Mouse (Mus musculus) testis, postnatal 14 days (tissue): ENCODE data around the gene Vamp4.

Source experiments
- DNase-seq: peaks from one replicate; pipeline ENCODE4 v3.0.0; 2021; ENCODE audit warnings: low spot score

Vamp4 gene

DNA sequence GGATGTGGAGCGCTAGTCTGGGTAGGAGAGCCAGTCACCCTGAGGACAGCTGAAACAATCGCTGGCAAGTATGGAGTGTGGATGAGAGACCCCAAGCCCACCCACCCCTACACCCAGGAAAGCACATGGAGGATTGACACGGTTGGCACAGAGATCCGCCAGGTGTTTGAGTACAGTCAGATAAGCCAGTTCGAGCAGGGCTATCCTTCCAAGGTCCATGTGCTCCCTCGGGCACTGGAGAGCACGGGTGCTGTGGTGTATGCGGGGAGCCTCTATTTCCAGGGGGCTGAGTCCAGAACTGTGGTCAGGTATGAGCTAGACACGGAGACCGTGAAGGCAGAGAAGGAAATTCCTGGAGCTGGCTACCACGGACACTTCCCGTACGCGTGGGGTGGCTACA, 78.1 kb downstream of the Vamp4 start:
- DNase-seq: no peak
